Mouse (Mus musculus): Measurements from ENCODE around the gene Cd59b.
"Not testable (repeated sequence)": the region's sequence is repeated elsewhere in the genome, so short reads cannot be mapped to it uniquely, and the experiment has no call there.

Cd59b gene

GRCm38 (mm10) chr2:104065526-104065925, 4.1 kb upstream of the Cd59b start, which contains the start of gene Gm10912:
TSS of gene Gm10912 (plus strand) at chr2:104065826.
- not testable (repeated sequence) for DNase-seq (ENCODE audit: low spot score in 2 of 2)

GRCm38 (mm10) chr2:104068450-104068849, 1.2 kb upstream of the Cd59b start, which contains the start of gene Gm10799:
TSS of gene Gm10799 (minus strand) at chr2:104068550.
- DNase-seq (ENCODE audit: low spot score in 2 of 2) = not testable (repeated sequence)

GRCm38 (mm10) chr2:104078285-104078684, 8.6 kb downstream of the Cd59b start:
- DNase-seq (ENCODE audit: low spot score in 2 of 2) = not testable (repeated sequence)

GRCm38 (mm10) chr2:104081436-104082050, 11.9 kb downstream of the Cd59b start:
- not testable (repeated sequence) for DNase-seq (ENCODE audit: low spot score in 2 of 2)

- DNase-seq (ENCODE audit: low spot score in 2 of 2) = no peak
Measured at GRCm38 (mm10) chr2:104082474-104082873, 12.8 kb downstream of the Cd59b start.

- not testable (repeated sequence) for DNase-seq (ENCODE audit: low spot score in 2 of 2)
Measured at GRCm38 (mm10) chr2:104084027-104084426, 14.4 kb downstream of the Cd59b start.

GRCm38 (mm10) chr2:104087562-104087961, 17.9 kb downstream of the Cd59b start:
- not testable (repeated sequence) for DNase-seq (ENCODE audit: low spot score in 2 of 2)

GRCm38 (mm10) chr2:104093305-104093704, 23.7 kb downstream of the Cd59b start:
- DNase-seq (ENCODE audit: low spot score in 2 of 2) = no peak

- peak; percentile 77 for DNase-seq (ENCODE audit: low spot score in 2 of 2)
Measured at GRCm38 (mm10) chr2:104095741-104096213, 26.1 kb downstream of the Cd59b start, which contains the start of gene Cd59a. TSS of gene Cd59a (plus strand) at chr2:104095801.

- no peak for DNase-seq (ENCODE audit: low spot score in 2 of 2)
Measured at GRCm38 (mm10) chr2:104096256-104096655, 26.6 kb downstream of the Cd59b start.

- DNase-seq (ENCODE audit: low spot score in 2 of 2) = not testable (repeated sequence)
Measured at GRCm38 (mm10) chr2:104096796-104097195, 27.1 kb downstream of the Cd59b start.

GRCm38 (mm10) chr2:104097396-104097795, 27.7 kb downstream of the Cd59b start:
- DNase-seq (ENCODE audit: low spot score in 2 of 2) = not testable (repeated sequence)

GRCm38 (mm10) chr2:104098529-104099230, 29.0 kb downstream of the Cd59b start:
- DNase-seq (ENCODE audit: low spot score in 2 of 2) = no peak

GRCm38 (mm10) chr2:104099231-104099585, 29.6 kb downstream of the Cd59b start:
- no peak for DNase-seq (ENCODE audit: low spot score in 2 of 2)

GRCm38 (mm10) chr2:104099946-104100345, 30.3 kb downstream of the Cd59b start:
- DNase-seq (ENCODE audit: low spot score in 2 of 2) = no peak

GRCm38 (mm10) chr2:104104800-104105199, 35.2 kb downstream of the Cd59b start:
- DNase-seq (ENCODE audit: low spot score in 2 of 2) = no peak

- not testable (repeated sequence) for DNase-seq (ENCODE audit: low spot score in 2 of 2)
Measured at GRCm38 (mm10) chr2:104109021-104109420, 39.4 kb downstream of the Cd59b start.

GRCm38 (mm10) chr2:104109528-104109927, 39.9 kb downstream of the Cd59b start:
- no peak for DNase-seq (ENCODE audit: low spot score in 2 of 2)

GRCm38 (mm10) chr2:104110031-104110430, 40.4 kb downstream of the Cd59b start:
- DNase-seq (ENCODE audit: low spot score in 2 of 2) = no peak

- DNase-seq (ENCODE audit: low spot score in 2 of 2) = not testable (repeated sequence)
Measured at GRCm38 (mm10) chr2:104111170-104111797, 41.6 kb downstream of the Cd59b start.

GRCm38 (mm10) chr2:104113563-104113962, 43.9 kb downstream of the Cd59b start:
- DNase-seq (ENCODE audit: low spot score in 2 of 2) = not testable (repeated sequence)

GRCm38 (mm10) chr2:104114898-104115297, 45.2 kb downstream of the Cd59b start:
- DNase-seq (ENCODE audit: low spot score in 2 of 2) = no peak

Data from spleen, postnatal 14 days (tissue).